Mouse (Mus musculus): ENCODE measurements around the gene Apoe. TPM values are rescaled to one million over a fixed set of nuclear protein-coding genes. Genes with fewer than 3 reads are reported as not detected.

Apoe gene
- total and polyA plus RNA-seq, 3 experiments, result 33.3 to 61.4 TPM; not detected in 1

GRCm38 (mm10) chr7:19685374-19685773 lies 13.6 kb downstream of the Apoe start:
- Histone ChIP-seq H3K27me3 (ENCODE audit: control insufficient read depth in 1 of 2, insufficient read depth in 2 of 2, low read length in 2 of 2) (no peaks in the 10 kb centered on the region), H3K4me1 (ENCODE audit: control insufficient read depth in 1 of 2, insufficient read depth in 2 of 2, low read length in 2 of 2) (peaks cover 0 to 10% of the 10 kb centered on the region in 2 experiments; a peak in 2 of 4 replicates), H3K9me3 (replicated peaks; ENCODE audit: insufficient read depth, low read length) (no peaks in the 10 kb centered on the region), H3K9ac (ENCODE audit: control insufficient read depth, low read depth, low read length, poor library complexity, severe bottlenecking) (no peak overlapping the region), H3K36me3 (ENCODE audit: control insufficient read depth in 1 of 2, insufficient read depth in 2 of 2, low read length in 2 of 2) (peaks cover 0 to 7% of the 10 kb centered on the region in 2 experiments; a peak in 2 of 4 replicates), H3K79me2 (ENCODE audit: control insufficient read depth, insufficient read depth, low read length, poor library complexity) (no peaks in the 10 kb centered on the region), H3K4me3 (ENCODE audit: control insufficient read depth in 1 of 2, insufficient read depth in 1 of 2, low read depth in 2 of 2, low read length in 2 of 2) (no peak overlapping the region), H3K27ac (ENCODE audit: control insufficient read depth, low read depth, low read length) (no peak overlapping the region)
- TF ChIP-seq E2F4 (IDR thresholded peaks at IDR 0.05; ENCODE audit: borderline replicate concordance, low read depth, low read length) (no peak), USF2 (IDR thresholded peaks at IDR 0.05; ENCODE audit: borderline replicate concordance in 1 of 2, insufficient read depth in 1 of 2, low read depth in 1 of 2, low read length in 2 of 2) (no peak), ZMIZ1 (IDR thresholded peaks at IDR 0.05; ENCODE audit: low read depth, low read length) (no peak), RAD21 (IDR thresholded peaks at IDR 0.05; ENCODE audit: low read depth, low read length) (no peak), POLR2A (IDR thresholded peaks at IDR 0.05; ENCODE audit: control insufficient read depth in 1 of 2, insufficient read depth in 1 of 2, low read depth in 1 of 2, low read length in 2 of 2, poor library complexity in 1 of 2) (no peak), EP300 (IDR thresholded peaks at IDR 0.05; ENCODE audit: low read depth in 1 of 2, low read length in 2 of 2) (no peak)
- DNase-seq (ENCODE audit: low read depth, low spot score), result no peak

- Histone ChIP-seq H3K27me3 (ENCODE audit: control insufficient read depth in 1 of 2, insufficient read depth in 2 of 2, low read length in 2 of 2) (no peaks in the 10 kb centered on the region), H3K4me1 (ENCODE audit: control insufficient read depth in 1 of 2, insufficient read depth in 2 of 2, low read length in 2 of 2) (peaks cover 0 to 10% of the 10 kb centered on the region in 2 experiments; a peak in 2 of 4 replicates), H3K36me3 (ENCODE audit: control insufficient read depth in 1 of 2, insufficient read depth in 2 of 2, low read length in 2 of 2) (peaks cover 0 to 7% of the 10 kb centered on the region in 2 experiments; a peak in 2 of 4 replicates), H3K9ac (ENCODE audit: control insufficient read depth, low read depth, low read length, poor library complexity, severe bottlenecking) (no peak overlapping the region), H3K27ac (ENCODE audit: control insufficient read depth, low read depth, low read length) (no peak overlapping the region), H3K4me3 (ENCODE audit: control insufficient read depth in 1 of 2, insufficient read depth in 1 of 2, low read depth in 2 of 2, low read length in 2 of 2) (no peak overlapping the region), H3K9me3 (replicated peaks; ENCODE audit: insufficient read depth, low read length) (no peaks in the 10 kb centered on the region), H3K79me2 (ENCODE audit: control insufficient read depth, insufficient read depth, low read length, poor library complexity) (no peaks in the 10 kb centered on the region)
- TF ChIP-seq NELFE (IDR thresholded peaks at IDR 0.05; ENCODE audit: low read depth, low read length) (no peak), MYB (IDR thresholded peaks at IDR 0.05; ENCODE audit: low read depth, low read length) (no peak), NRF1 (IDR thresholded peaks at IDR 0.05; ENCODE audit: insufficient read depth, low read depth, low read length, poor library complexity, severe bottlenecking) (no peak), E2F4 (IDR thresholded peaks at IDR 0.05; ENCODE audit: borderline replicate concordance, low read depth, low read length) (no peak), MXI1 (IDR thresholded peaks at IDR 0.05; ENCODE audit: low read depth, low read length) (no peak), RCOR1 (IDR thresholded peaks at IDR 0.05; ENCODE audit: low read depth, low read length) (no peak), MYC (IDR thresholded peaks at IDR 0.05; ENCODE audit: low read depth, low read length) (no peak), CHD1 (IDR thresholded peaks at IDR 0.05; ENCODE audit: low read depth, low read length) (no peak), MAX (IDR thresholded peaks at IDR 0.05; ENCODE audit: low read length) (no peak), MAZ (IDR thresholded peaks at IDR 0.05; ENCODE audit: low read depth, low read length) (no peak), ELF1 (IDR thresholded peaks at IDR 0.05; ENCODE audit: low read depth, low read length) (no peak)
- DNase-seq (ENCODE audit: low read depth, low spot score), result no peak
Measured at GRCm38 (mm10) chr7:19683771-19684201, 15.2 kb downstream of the Apoe start.

Measured in MEL (cell line).